Mouse (Mus musculus) forelimb bud, embryonic 11.5 days (tissue): ENCODE results near the gene Sept1.
"Not testable (repeated sequence)": the region's sequence is repeated elsewhere in the genome, so short reads cannot be mapped to it uniquely, and the experiment has no call there.

ENCODE experiments used
- DNase-seq: peaks from one replicate; pipeline ENCODE4 v3.0.0-alpha.2; 2012; ENCODE audit warnings: low read depth, low spot score

The Sept1 gene

GRCm38 (mm10) chr7:127194633-127195029, 38.3 kb downstream of the Sept1 start:
- DNase-seq = no peak

DNA sequence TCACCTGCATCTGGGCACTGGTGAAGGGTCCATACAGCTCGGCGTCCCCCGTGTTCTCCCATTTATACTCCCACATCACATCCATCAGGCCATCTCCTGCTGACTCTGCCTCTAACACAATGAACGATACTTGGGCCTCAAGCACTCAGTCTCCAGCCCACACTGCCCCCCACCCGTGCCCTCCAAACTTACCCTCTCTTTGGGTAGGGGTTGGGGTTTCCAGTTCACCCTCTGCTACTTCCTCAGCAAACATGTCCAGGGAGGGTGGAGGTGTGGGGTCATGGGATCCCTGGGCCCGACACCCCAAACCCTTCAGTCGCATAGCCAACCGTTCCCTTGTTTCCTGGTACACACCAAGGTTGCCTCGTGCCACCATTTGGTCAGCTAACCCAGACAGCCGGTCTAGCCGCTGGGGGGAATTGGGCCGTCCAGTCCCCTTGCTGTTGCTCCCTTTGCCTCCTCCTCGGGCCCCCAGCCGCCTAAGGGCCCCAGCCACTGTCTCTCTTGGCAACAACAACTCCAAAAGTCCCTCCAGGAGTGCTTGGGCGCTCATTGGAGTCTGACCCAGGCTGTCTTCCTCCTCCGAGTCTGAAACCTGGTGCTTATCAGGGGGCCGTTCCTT, 38.8 kb downstream of the Sept1 start:
- DNase-seq = no peak

DNA sequence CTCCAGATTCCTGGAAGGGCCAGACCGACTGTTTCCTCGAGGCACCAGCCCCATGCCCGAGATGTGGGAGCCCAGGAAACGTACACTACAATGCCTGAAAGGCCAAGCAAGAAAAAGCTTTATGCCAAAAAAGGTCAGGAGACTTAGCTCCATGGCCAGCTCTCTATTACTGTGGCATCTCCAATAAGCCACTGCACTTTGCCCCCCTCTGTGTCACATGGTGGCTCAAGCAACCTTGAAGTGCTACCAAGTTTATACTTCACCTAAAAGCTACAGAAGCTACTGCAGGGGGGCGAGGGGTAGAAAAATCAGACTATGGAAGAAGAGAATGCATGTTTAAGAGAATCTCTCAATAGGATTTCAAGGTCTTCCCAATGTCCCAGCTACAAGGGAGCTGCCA, 39.9 kb downstream of the Sept1 start:
- DNase-seq = no peak

GRCm38 (mm10) chr7:127190672-127191071, 42.3 kb downstream of the Sept1 start:
- DNase-seq = no peak

DNA sequence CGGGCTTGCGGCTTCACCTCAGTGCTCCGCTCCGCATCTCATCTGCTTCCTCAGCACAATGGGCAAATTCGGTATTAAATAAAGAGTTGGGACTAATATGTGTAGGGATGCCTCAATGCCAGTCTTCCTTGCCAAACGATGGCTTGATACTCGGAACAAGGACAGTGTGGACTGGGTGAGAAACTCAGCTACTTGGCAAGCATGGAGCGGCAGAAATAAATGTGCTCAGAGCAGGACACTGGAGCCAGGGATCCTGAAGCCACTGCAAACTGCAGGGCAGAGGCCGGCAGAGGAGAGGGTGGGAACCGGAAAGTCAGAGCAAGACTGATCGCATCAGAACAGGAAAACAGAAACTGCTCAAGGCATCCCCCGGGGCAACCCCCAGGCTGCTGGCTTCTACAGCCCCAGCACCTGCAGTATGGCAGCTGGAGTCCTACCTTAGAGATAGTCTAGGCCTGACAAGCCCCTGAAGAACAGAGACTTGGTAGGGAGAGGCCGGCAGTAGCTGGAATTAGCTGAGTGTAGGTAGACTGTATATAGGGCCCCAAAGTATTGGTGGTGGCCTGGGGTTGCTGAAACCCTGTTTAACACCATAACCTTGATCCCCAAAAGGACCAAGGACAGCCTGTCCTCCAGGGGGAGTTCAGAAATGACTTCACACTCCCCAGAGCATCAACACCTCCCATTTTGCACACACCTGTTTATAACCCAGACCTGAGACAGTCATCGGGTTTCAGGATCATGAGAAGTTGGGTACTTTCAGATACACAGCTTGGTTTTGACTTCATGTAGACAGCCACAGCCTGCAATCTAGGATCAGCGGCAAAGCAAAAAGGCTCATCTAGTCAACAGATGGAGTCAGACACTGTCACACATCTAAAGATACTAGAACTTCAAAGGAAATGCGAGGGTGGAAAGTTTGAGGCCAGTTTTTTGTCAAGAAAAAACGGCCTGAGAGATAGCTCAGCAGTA, 44.3 kb downstream of the Sept1 start:
- DNase-seq = no peak

GRCm38 (mm10) chr7:127187351-127187750, 45.6 kb downstream of the Sept1 start:
- DNase-seq = no peak

- DNase-seq = no peak
Measured at GRCm38 (mm10) chr7:127185601-127186000, 47.3 kb downstream of the Sept1 start.

GRCm38 (mm10) chr7:127184720-127185119, 48.2 kb downstream of the Sept1 start:
- DNase-seq = no peak

- no peak for DNase-seq
Measured at GRCm38 (mm10) chr7:127183828-127184227, 49.1 kb downstream of the Sept1 start.

DNA sequence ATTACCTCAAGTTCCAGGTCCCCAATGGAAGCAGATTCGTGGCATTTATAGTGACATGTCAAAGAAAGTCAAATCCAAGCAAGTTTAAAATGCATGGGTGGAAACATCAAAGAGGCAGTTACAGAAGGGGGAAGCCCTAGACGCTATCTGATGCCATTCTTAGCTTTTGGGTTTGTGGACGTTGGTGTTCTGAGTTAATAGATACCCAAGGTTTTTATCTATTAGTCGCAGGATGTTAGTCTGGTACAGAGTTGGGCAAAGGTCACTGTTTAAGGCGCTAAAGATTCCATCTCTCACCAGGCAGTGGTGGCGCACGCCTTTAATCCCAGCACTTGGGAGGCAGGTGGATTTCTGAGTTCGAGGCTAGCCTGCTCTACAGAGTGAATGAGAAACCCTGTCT, 49.6 kb downstream of the Sept1 start:
- DNase-seq = no peak

- DNase-seq = not testable (repeated sequence)
Measured at GRCm38 (mm10) chr7:127181724-127182123, 51.2 kb downstream of the Sept1 start.

- DNase-seq = no peak
Measured at GRCm38 (mm10) chr7:127180783-127181182, 52.1 kb downstream of the Sept1 start.

GRCm38 (mm10) chr7:127176937-127177336, 56.0 kb downstream of the Sept1 start:
- DNase-seq = no peak

DNA sequence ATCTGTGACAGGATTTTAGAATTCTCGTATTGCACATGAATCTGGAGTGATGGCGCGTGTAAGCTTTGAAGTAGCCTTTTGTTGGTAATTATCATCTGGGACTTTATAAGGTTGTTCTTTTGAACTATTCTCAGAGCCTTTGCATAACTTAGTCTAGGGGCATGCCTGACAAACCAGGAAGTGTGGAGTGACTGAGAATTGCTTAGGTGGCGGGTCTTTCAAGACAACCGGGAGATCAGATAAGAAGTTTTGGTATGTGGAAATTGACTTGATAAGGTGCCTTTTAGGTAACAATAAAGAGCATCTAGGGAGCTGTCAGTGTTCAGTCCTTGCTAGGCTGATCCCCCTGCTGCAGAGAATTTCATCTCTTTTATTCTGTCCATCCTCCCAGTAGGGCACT, 66.4 kb downstream of the Sept1 start:
- DNase-seq = no peak

DNA sequence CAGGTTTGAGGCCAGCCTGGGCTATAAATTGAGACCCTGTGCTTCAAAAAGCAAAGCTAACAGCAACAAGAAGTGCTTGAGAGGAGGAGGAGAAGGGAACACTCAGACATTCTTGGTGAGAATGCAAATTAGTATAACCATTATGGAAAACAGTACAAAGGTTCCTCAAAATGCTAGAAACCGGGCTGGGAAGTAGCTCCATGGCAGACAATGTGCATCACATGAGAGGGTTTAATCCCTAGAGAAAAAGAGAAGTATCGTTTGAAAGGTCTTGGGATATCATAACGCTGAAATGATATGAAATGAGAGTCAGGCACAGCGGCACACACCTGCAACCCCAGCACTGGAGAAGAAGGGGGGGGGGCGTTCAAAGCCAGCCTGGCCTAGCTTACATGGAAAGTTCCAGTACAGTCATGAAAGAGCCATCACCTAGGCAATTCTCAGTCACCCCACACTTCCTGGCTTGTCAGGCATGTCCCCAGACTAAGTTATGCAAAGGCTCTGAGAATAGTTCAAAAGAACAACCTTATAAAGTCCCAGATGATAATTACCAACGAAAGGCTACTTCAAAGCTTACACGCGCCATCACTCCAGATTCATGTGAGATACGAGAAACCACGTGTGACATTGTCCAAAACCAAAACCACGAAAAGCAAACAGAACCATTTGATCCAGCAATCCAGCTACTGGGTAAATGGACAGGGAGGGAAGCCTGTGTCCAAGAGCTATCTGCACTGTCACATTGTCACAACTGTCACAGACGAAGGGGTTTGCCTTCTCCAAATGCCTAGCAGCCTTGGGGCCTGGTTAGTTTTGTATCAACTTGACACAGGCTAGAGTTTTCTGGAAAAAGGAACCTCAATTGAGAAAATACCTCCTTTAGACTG, 67.1 kb downstream of the Sept1 start:
- no peak for DNase-seq
